Mouse (Mus musculus) hindbrain, postnatal 0 days (tissue): Measurements from ENCODE around the gene Ntm. TPM values are rescaled to one million over a fixed set of nuclear protein-coding genes. Genes with fewer than 3 reads are reported as not detected.

ENCODE experiments used
- ATAC-seq: fragments of 200-750 bp; cut with Nextera tagmentation; 2 replicates; pipeline ENCODE4 v1.8.0; 2017; ENCODE audit warnings: mild to moderate bottlenecking, moderate TSS enrichment, moderate library complexity
- DNase-seq: peaks from one replicate; pipeline ENCODE4 v3.0.0-alpha.2; 2015; ENCODE audit warnings: low spot score
- H3K27ac ChIP-seq: fragments of 300-500 bp; sonication (generic); 2 replicates; pipeline ENCODE4 v1.5.1; 2014; ENCODE audit warnings: mild to moderate bottlenecking
- H3K27me3 ChIP-seq: fragments of 300-500 bp; sonication (generic); 2 replicates; pipeline ENCODE4 v1.6.1; 2014; ENCODE audit warnings: low read length, mixed read lengths; ENCODE audit not compliant: insufficient read depth
- H3K36me3 ChIP-seq: fragments of 300-500 bp; sonication (generic); 2 replicates; pipeline ENCODE4 v1.6.1; 2014; ENCODE audit warnings: low read length, mixed read lengths; ENCODE audit not compliant: insufficient read depth
- H3K4me1 ChIP-seq: fragments of 300-500 bp; sonication (generic); 2 replicates; pipeline ENCODE4 v1.6.1; 2014; ENCODE audit warnings: antibody characterized with exemption, low read length, mixed read lengths; ENCODE audit not compliant: insufficient read depth
- H3K4me2 ChIP-seq: fragments of 300-500 bp; sonication (generic); 2 replicates; pipeline ENCODE4 v1.6.1; 2014; ENCODE audit warnings: low read depth, mild to moderate bottlenecking, low read length, moderate library complexity, mixed read lengths
- H3K4me3 ChIP-seq: fragments of 300-500 bp; sonication (generic); 2 replicates; pipeline ENCODE4 v1.5.1; 2014; ENCODE audit warnings: low read length
- H3K9ac ChIP-seq: fragments of 300-500 bp; sonication (generic); replicated peaks from 2 replicates; pipeline ENCODE4 v1.6.1; 2014; ENCODE audit warnings: mild to moderate bottlenecking, low read length, moderate library complexity, mixed read lengths
- H3K9me3 ChIP-seq: fragments of 300-500 bp; sonication (generic); 2 replicates; pipeline ENCODE4 v1.6.1; 2016; ENCODE audit warnings: low read length, mixed read lengths
- CTCF ChIP-seq: IDR thresholded peaks from 2 replicates; pipeline ENCODE4 v1.5.1; 2016; ENCODE audit warnings: antibody characterized with exemption, control low read depth, low read depth
- WGBS: fragments of 180-500 bp; shearing (Covaris S2); extraction: QIAGEN DNeasy Blood & Tissue Kit; methylation state at CpG from one replicate; pipeline ENCODE4 v1.1.7; 2014; 5-methylcytosine and 5-hydroxymethylcytosine counted together
- polyA plus RNA-seq: library from polyadenylated mRNA; unstranded; fragments of >200 nt; fragmentation: Nextera tagmentation; extraction: Ambion mirVana; gene quantifications from 2 replicates; pipeline ENCODE4 v1.2.1, GENCODE M21; 2015
- total RNA-seq: library from RNA; depleted of rRNA; stranded (reverse); fragments of >200 nt; gene quantifications from 2 replicates; pipeline ENCODE4 v1.2.3, GENCODE M21; 2014

Ntm gene
- total and polyA plus RNA-seq, 2 experiments from 2014 or later, result 208 to 268 TPM

- Histone ChIP-seq H3K4me2 (peak overlapping the region; percentile 91), H3K9ac (no peak overlapping the region; the same call in 1 of the 2 replicates), H3K4me1 (0 out of 2 replicates have a peak, but pooled peaks cover 4% of the 10 kb centered on the region), H3K4me3 (peak overlapping the region; percentile 57), H3K27ac (peak overlapping the region; percentile 80; the same call in 1 of the 2 replicates), H3K9me3 (no peaks in the 10 kb centered on the region), H3K36me3 (no peaks in the 10 kb centered on the region), H3K27me3 (no peaks in the 10 kb centered on the region)
- WGBS, result 71% methylated on average over 4 of the region's 4 CpGs
- no peak for DNase-seq
- no peak for ATAC-seq
- TF ChIP-seq CTCF, result no peak
Measured at GRCm38 (mm10) chr9:29413126-29413525, 549.8 kb downstream of the Ntm start.

- peak; percentile 81 for ATAC-seq
- WGBS, result under 1% methylated on average over 46 of the region's 61 CpGs
- 0 out of 2 replicates have a peak, but pooled peaks cover 4% of the 10 kb centered on the region for H3K4me1 ChIP-seq
Measured at GRCm38 (mm10) chr9:29412181-29412771, 550.7 kb downstream of the Ntm start.

GRCm38 (mm10) chr9:29411408-29412180 is 551.3 kb downstream of the Ntm start:
- WGBS, result under 1% methylated on average over 38 of the region's 40 CpGs
- H3K9ac ChIP-seq, result peak overlapping the region; percentile 63
- peak; percentile 70 for ATAC-seq

More at GRCm38 (mm10) chr9:29412181-29412771, 550.7 kb downstream of the Ntm start:
- no peaks in the 10 kb centered on the region for H3K9me3 ChIP-seq
- DNase-seq, result peak; percentile 78
- H3K4me2 ChIP-seq, result peak overlapping the region; percentile 91
- no peaks in the 10 kb centered on the region for H3K36me3 ChIP-seq
- TF ChIP-seq CTCF, result no peak
- H3K4me3 ChIP-seq, result peak overlapping the region; percentile 57
- H3K27ac ChIP-seq, result peak overlapping the region; percentile 80
- no peaks in the 10 kb centered on the region for H3K27me3 ChIP-seq
- peak overlapping the region; percentile 63 for H3K9ac ChIP-seq

GRCm38 (mm10) chr9:29410728-29411407 is 552.1 kb downstream of the Ntm start:
- H3K4me1 ChIP-seq, result 0 out of 2 replicates have a peak, but pooled peaks cover 7% of the 10 kb centered on the region
- H3K36me3 ChIP-seq, result no peaks in the 10 kb centered on the region
- no peak for TF ChIP-seq CTCF
- H3K9me3 ChIP-seq, result no peaks in the 10 kb centered on the region
- 29% methylated on average over 10 of the region's 10 CpGs for WGBS
- ATAC-seq (no peak), DNase-seq (no peak)
- H3K27me3 ChIP-seq, result no peaks in the 10 kb centered on the region
- peak overlapping the region; percentile 63 for H3K9ac ChIP-seq
- peak overlapping the region; percentile 57 for H3K4me3 ChIP-seq
- peak overlapping the region; percentile 91 for H3K4me2 ChIP-seq
- peak overlapping the region; percentile 17; the same call in 1 of the 2 replicates for H3K27ac ChIP-seq

More at GRCm38 (mm10) chr9:29411408-29412180, 551.3 kb downstream of the Ntm start:
- H3K9me3 ChIP-seq, result no peaks in the 10 kb centered on the region
- H3K36me3 ChIP-seq, result no peaks in the 10 kb centered on the region
- peak overlapping the region; percentile 80 for H3K27ac ChIP-seq
- H3K27me3 ChIP-seq, result no peaks in the 10 kb centered on the region
- peak; percentile 82 for TF ChIP-seq CTCF
- peak overlapping the region; percentile 57 for H3K4me3 ChIP-seq
- 0 out of 2 replicates have a peak, but pooled peaks cover 7% of the 10 kb centered on the region for H3K4me1 ChIP-seq
- peak; percentile 74 for DNase-seq
- H3K4me2 ChIP-seq, result peak overlapping the region; percentile 91

- WGBS, result 63% methylated on average over 6 of the region's 6 CpGs
- H3K27ac ChIP-seq, result no peak overlapping the region
- peak overlapping the region; percentile 57 for H3K4me3 ChIP-seq
- no peak for ATAC-seq
- no peak for DNase-seq
- H3K27me3 ChIP-seq, result no peaks in the 10 kb centered on the region
- no peak for TF ChIP-seq CTCF
- no peaks in the 10 kb centered on the region for H3K9me3 ChIP-seq
- H3K4me1 ChIP-seq, result 0 out of 2 replicates have a peak, but pooled peaks cover 7% of the 10 kb centered on the region
- peak overlapping the region; percentile 91 for H3K4me2 ChIP-seq
- H3K36me3 ChIP-seq, result no peaks in the 10 kb centered on the region
- no peak overlapping the region; the same call in 1 of the 2 replicates for H3K9ac ChIP-seq
Measured at GRCm38 (mm10) chr9:29410284-29410683, 552.7 kb downstream of the Ntm start.

GRCm38 (mm10) chr9:29409216-29409907 is 553.6 kb downstream of the Ntm start:
- Histone ChIP-seq H3K36me3 (no peaks in the 10 kb centered on the region), H3K27me3 (no peaks in the 10 kb centered on the region), H3K4me3 (peak overlapping the region; percentile 57; the same call in 1 of the 2 replicates), H3K4me1 (0 out of 2 replicates have a peak, but pooled peaks cover 7% of the 10 kb centered on the region), H3K4me2 (peak overlapping the region; percentile 91), H3K27ac (no peak overlapping the region), H3K9me3 (no peaks in the 10 kb centered on the region), H3K9ac (no peak overlapping the region)
- DNase-seq (peak; percentile 70), ATAC-seq (no peak)
- 59% methylated on average over 8 of the region's 8 CpGs for WGBS
- peak; percentile 92 for TF ChIP-seq CTCF
